Mouse (Mus musculus) heart, embryonic 15.5 days (tissue): ENCODE results near the gene Zfx. TPM values are rescaled to one million over a fixed set of nuclear protein-coding genes. Genes with fewer than 3 reads are reported as not detected.
A peak's percentile ranks its signal among the peaks of the same experiment; 100 is the strongest.

Experiments
- ATAC-seq: fragments of 200-750 bp; cut with Nextera tagmentation; replicated peaks from 2 replicates; pipeline ENCODE4 v1.8.0; 2017; ENCODE audit warnings: low read depth, moderate TSS enrichment; ENCODE audit not compliant: insufficient number of reproducible peaks, insufficient read depth, low FRiP score
- H3K27ac ChIP-seq: fragments of 300-500 bp; sonication (generic); 2 replicates; pipeline ENCODE4 v1.5.1; 2015; ENCODE audit warnings: mild to moderate bottlenecking, inconsistent platforms
- H3K27me3 ChIP-seq: fragments of 300-500 bp; sonication (generic); 2 replicates; pipeline ENCODE4 v1.6.1; 2015; ENCODE audit warnings: inconsistent platforms
- H3K36me3 ChIP-seq: fragments of 300-500 bp; sonication (generic); 2 replicates; pipeline ENCODE4 v1.6.1; 2015; ENCODE audit warnings: mild to moderate bottlenecking, inconsistent platforms
- H3K4me1 ChIP-seq: fragments of 300-500 bp; sonication (generic); replicated peaks from 2 replicates; pipeline ENCODE4 v1.6.1; 2015; ENCODE audit warnings: inconsistent platforms
- H3K4me2 ChIP-seq: fragments of 300-500 bp; sonication (generic); 2 replicates; pipeline ENCODE4 v1.6.1; 2015; ENCODE audit warnings: inconsistent platforms, mild to moderate bottlenecking, moderate library complexity
- H3K4me3 ChIP-seq: fragments of 300-500 bp; sonication (generic); 2 replicates; pipeline ENCODE4 v1.5.1; 2015; ENCODE audit warnings: mild to moderate bottlenecking, inconsistent platforms
- H3K9ac ChIP-seq: fragments of 300-500 bp; sonication (generic); 2 replicates; pipeline ENCODE4 v1.6.1; 2015; ENCODE audit warnings: mild to moderate bottlenecking, inconsistent platforms
- H3K9me3 ChIP-seq: fragments of 300-500 bp; sonication (generic); replicated peaks from 2 replicates; pipeline ENCODE4 v1.6.1; 2016; ENCODE audit warnings: inconsistent platforms
- WGBS: fragments of 180-500 bp; shearing (Covaris S2); methylation state at CpG from one replicate; pipeline ENCODE4 v1.1.7; 2015; ENCODE audit warnings: mixed read lengths; 5-methylcytosine and 5-hydroxymethylcytosine counted together
- polyA plus RNA-seq: library from polyadenylated mRNA; unstranded; fragments of >200 nt; fragmentation: Nextera tagmentation; extraction: Ambion mirVana; gene quantifications from 2 replicates; pipeline ENCODE4 v1.2.1, GENCODE M21; 2015

Zfx gene
- 19.9 and 20.2 TPM in 2 replicates for polyA plus RNA-seq

DNA sequence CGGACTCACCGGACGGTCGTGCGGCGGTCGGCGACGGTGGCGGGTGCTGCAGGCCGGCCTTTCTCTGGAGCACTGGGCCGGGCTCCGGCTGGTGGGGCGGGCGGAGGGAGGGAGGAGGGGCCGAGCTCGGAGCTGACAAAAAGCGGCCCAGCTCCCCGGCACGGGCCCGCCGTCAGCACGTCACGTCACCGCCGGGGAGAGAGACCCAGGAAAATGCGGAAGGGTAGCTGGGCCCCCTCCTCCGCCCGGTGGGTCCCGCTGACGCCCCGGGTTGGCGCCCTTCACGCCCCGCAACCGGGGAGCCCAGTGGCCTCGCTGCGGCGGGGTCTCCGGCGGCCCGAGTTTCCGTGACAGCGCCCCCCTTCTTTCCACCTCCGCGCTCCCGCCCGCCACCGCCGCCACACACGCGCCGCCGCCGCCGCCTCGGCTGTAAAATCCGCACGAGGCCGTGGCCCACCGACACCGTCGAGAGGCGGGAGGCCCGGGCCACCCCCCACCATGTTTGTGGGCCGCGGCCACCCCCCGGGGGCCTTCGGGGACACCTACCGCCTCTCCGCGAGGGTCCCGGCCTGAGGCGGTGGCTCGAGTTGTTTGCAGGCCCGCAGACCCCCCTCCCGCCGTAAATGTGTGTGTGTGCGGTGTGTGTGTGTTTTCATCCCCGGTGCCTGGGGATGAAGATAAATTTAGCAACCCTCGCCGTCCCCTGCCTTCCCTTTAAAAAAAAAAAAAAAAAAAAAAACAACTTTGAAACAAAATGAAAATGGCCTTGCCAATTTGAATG lies at the start of gene Zfx:
Gene Zfx, minus strand, starts transcription at position 644 of the 781 bp plus-strand sequence.
- ATAC-seq = peak; percentile 76
- no peaks in the 10 kb centered on the region for H3K36me3 ChIP-seq
- H3K4me3 ChIP-seq = peak within 1 kb of the TSS; percentile 65
- peaks cover 48% of the 10 kb centered on the region for H3K27me3 ChIP-seq
- peak within 1 kb of the TSS; percentile 97 for H3K27ac ChIP-seq
- peak within 1 kb of the TSS; percentile 64 for H3K4me2 ChIP-seq
- H3K9ac ChIP-seq = peak within 1 kb of the TSS; percentile 81
- H3K4me1 ChIP-seq = peaks cover 4% of the 10 kb centered on the region; the same call in 1 of the 2 replicates
- WGBS = 16% methylated on average over 63 of the region's 82 CpGs
- H3K9me3 ChIP-seq = no peaks in the 10 kb centered on the region

DNA sequence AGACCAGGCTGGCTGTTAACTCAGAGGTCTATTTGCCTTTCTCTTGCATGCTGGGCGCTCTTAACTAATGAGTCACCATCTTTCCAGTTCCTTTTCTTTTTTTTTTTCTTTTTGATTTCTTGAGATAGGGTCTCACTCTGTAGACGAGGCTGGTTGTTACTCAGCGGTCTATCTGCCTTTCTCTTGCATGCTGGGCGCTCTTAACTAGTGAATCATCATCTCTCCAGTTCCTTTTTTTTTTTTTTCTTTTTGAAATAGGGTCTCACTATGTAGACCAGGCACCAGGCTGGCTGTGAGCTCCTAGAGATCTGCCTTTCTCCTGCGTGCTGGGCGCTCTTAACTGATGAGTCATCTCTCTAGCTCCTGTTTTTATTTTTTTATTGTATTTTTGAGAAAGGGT lies 45.8 kb upstream of the Zfx start:
- Histone ChIP-seq H3K4me1 (no peaks in the 10 kb centered on the region), H3K27me3 (peaks cover 33% of the 10 kb centered on the region), H3K9me3 (no peaks in the 10 kb centered on the region), H3K4me3 (no peak overlapping the region), H3K4me2 (no peak overlapping the region), H3K9ac (no peak overlapping the region), H3K27ac (no peak overlapping the region), H3K36me3 (no peaks in the 10 kb centered on the region)
- 56% methylated on average over 6 of the region's 6 CpGs for WGBS
- no peak for ATAC-seq

DNA sequence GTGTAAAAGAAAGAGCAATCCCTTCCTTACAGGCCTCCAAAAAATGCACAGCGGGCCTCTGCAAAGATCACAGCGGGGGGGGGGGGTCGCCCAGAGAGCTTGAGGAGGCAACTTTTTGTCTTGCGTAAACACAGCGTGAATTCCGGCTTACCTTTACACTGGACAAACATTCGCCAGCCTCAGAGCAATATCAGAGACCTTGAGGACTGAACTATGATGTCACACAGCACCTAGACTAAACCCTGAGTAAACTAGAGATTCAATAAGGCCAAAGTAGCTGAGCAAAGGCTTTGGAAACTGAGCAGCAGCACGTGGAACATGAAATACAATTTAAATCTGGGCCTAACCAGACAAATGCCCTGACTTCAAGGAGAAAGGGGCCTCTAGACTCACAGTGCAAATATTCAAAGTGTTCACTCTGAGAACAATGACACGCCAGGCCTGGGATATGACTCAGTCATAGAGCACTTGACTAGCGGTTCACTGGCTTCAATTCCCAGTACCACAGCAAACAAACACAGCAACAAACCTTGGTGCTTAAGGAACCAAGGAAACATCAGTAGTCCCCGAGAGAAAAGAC lies 28.8 kb upstream of the Zfx start:
- ATAC-seq = no peak
- peaks cover 70% of the 10 kb centered on the region for H3K27me3 ChIP-seq
- WGBS = 41% methylated on average over 11 of the region's 11 CpGs

DNA sequence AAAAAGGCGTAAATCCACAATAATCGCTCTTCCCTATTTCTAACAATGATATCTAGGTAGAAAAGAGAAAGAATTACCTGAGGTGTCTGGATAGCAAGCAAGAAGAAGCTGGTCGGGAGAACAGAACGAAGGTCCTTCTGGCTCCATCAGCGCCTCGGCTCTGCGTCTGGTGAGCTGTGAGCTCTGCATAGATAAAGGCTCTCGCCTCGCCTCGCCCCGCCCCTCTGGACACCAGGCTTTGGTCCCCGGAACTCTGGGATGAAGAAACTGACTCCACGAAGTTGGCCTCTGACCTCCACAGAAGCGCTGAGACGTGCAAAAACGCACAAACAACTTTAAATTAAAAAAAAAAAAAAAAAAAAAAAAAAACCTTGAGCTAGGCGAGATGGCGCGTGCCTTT lies 27.0 kb upstream of the Zfx start:
- no peak overlapping the region for H3K27ac ChIP-seq
- H3K9me3 ChIP-seq = no peaks in the 10 kb centered on the region
- WGBS = 63% methylated on average over 19 of the region's 19 CpGs
- H3K27me3 ChIP-seq = peaks cover 73% of the 10 kb centered on the region
- H3K4me2 ChIP-seq = no peak overlapping the region
- no peak overlapping the region for H3K4me3 ChIP-seq
- no peaks in the 10 kb centered on the region for H3K36me3 ChIP-seq
- no peak for ATAC-seq
- no peak overlapping the region for H3K9ac ChIP-seq
- H3K4me1 ChIP-seq = no peaks in the 10 kb centered on the region

More for the DNA sequence above, 28.8 kb upstream of the Zfx start:
- H3K9ac ChIP-seq = no peak overlapping the region
- H3K4me2 ChIP-seq = no peak overlapping the region
- no peak overlapping the region for H3K4me3 ChIP-seq
- no peaks in the 10 kb centered on the region for H3K9me3 ChIP-seq
- H3K4me1 ChIP-seq = no peaks in the 10 kb centered on the region
- H3K27ac ChIP-seq = no peak overlapping the region
- no peaks in the 10 kb centered on the region for H3K36me3 ChIP-seq

DNA sequence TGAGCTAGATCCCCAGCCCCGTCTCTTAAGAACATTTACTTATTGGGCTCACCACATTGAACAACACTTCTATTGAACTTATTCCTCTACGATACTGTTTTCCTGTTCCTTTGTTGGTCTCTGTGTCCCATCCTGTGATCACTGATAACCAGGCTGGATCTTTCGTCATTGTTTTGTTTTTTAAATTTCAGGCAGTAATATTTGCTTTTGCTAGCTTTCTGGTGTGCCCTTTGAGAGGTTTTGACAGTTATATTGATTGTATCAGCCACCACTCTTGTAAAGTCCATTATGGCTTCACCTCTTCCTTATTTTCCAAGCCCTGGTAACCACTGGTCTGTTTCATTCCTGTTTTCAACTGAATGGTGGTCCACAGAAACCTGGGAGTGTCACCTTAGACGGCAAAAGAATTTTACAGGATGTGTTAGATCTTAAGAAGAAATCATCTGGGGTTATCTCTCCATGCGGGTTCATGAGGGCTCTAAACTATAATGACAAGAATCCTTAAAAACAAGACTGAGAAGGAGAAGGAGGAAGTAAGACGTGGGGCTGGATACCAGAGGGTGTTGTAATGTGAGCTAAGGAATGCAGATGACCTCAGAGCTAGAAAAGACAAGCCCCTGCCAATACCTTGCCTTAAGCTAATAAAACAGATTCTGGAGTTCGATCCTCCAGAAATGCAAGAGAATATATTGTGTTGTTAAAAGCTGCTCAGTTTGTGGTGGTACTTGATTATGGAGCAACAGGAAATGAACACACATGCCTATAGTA lies 18.7 kb upstream of the Zfx start:
- Histone ChIP-seq H3K4me2 (no peak overlapping the region), H3K9ac (no peak overlapping the region), H3K36me3 (no peaks in the 10 kb centered on the region), H3K4me1 (no peaks in the 10 kb centered on the region), H3K9me3 (no peaks in the 10 kb centered on the region), H3K4me3 (no peak overlapping the region), H3K27ac (no peak overlapping the region), H3K27me3 (peaks cover 70% of the 10 kb centered on the region)
- WGBS = 47% methylated on average over 7 of the region's 7 CpGs
- no peak for ATAC-seq

DNA sequence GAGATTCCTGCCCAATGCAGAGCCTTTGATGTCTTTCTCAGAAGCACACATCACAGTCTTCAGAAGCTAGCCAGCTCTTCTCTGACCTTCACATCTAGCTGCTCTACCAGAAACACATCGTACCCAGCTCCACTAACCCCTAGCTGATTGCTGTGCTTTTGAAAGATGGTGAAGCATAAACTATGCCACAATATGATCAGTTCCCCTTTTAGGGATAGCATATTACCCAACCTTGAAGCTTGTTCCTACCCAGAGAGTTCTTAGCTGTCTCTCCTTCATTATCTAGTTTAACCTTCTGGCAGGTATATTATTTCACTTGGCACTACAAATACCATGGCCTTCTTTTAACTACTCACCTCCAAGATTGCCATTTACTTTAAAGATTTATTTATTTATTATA lies 16.6 kb upstream of the Zfx start:
- Histone ChIP-seq H3K36me3 (no peaks in the 10 kb centered on the region), H3K27me3 (peaks cover 77% of the 10 kb centered on the region), H3K27ac (no peak overlapping the region), H3K4me3 (no peak overlapping the region), H3K4me1 (no peaks in the 10 kb centered on the region), H3K9ac (no peak overlapping the region), H3K9me3 (no peaks in the 10 kb centered on the region), H3K4me2 (no peak overlapping the region)
- ATAC-seq = no peak
- WGBS = 87% methylated on average over 1 of the region's 1 CpGs

DNA sequence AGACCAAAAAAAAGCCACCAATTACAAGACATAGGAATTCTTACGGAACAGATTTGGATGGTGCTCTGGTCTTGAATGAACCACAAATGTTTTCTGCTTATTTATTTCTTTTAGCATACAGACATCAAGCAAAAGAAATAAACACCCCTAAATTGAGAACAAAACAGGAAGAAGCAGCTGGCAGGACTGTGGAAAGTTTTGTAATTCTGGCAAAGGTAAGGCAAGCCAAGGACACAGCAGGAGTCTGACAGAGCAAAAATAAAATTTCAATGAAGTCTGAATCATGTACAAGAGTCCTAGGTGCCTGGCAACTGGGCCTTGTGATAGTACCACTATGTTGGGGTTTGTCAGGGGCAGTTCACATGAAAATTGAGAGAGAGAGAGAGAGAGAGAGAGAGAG lies 14.8 kb upstream of the Zfx start:
- Histone ChIP-seq H3K27me3 (peaks cover 79% of the 10 kb centered on the region), H3K36me3 (no peaks in the 10 kb centered on the region), H3K4me1 (no peaks in the 10 kb centered on the region), H3K4me2 (no peak overlapping the region), H3K9me3 (no peaks in the 10 kb centered on the region), H3K4me3 (no peak overlapping the region), H3K9ac (no peak overlapping the region), H3K27ac (no peak overlapping the region)
- WGBS = 76% methylated on average over 1 of the region's 1 CpGs
- no peak for ATAC-seq

DNA sequence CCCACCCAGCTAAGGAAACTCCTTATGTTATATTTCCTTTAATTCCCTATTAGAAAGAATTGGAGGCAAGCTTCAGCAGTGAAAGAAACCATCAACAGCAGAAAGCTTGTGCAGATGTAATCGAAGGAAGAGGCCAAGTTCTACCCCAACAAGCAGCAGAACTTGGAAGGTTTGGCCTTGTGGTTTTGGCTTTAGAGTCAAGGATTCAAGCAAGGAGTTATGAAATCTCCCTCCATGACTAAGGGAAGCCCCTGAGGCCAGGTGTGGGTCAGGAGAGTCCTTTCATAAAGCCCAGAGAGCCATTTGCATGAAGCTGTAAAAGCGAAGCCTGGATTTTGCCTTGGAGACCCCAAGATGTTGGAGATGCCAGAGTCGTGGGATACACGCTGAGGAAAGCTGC lies 11.6 kb upstream of the Zfx start:
- WGBS = 70% methylated on average over 4 of the region's 4 CpGs
- Histone ChIP-seq H3K27ac (no peak overlapping the region), H3K9ac (no peak overlapping the region), H3K4me3 (no peak overlapping the region), H3K4me1 (no peaks in the 10 kb centered on the region), H3K4me2 (no peak overlapping the region), H3K36me3 (no peaks in the 10 kb centered on the region), H3K27me3 (peaks cover 82% of the 10 kb centered on the region), H3K9me3 (no peaks in the 10 kb centered on the region)
- no peak for ATAC-seq

DNA sequence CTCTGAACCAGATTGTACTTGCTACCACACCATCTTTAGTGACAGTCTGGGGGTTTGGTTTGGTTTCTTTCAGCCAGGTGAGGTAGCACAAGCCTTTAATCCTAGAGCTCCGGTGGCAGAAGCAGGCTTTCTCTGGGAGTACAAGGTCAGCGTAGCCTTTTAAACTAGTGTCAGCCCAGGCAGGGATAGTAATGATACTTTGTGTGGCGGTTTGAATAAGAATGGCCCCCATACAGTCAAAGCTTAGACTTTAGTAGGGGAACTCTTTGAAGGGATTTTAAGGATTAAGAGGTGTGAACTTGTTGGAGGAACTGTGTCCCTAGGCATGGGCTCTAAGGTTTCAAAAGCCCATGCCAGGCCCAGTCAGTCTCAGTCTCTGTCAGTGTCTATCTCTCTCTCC lies 10.0 kb upstream of the Zfx start:
- H3K36me3 ChIP-seq = no peaks in the 10 kb centered on the region
- 44% methylated on average over 3 of the region's 3 CpGs for WGBS
- no peaks in the 10 kb centered on the region for H3K9me3 ChIP-seq
- H3K4me1 ChIP-seq = no peaks in the 10 kb centered on the region
- H3K9ac ChIP-seq = no peak overlapping the region
- H3K27ac ChIP-seq = no peak overlapping the region
- H3K27me3 ChIP-seq = peaks cover 79% of the 10 kb centered on the region
- H3K4me3 ChIP-seq = no peak overlapping the region
- no peak overlapping the region for H3K4me2 ChIP-seq
- ATAC-seq = no peak

DNA sequence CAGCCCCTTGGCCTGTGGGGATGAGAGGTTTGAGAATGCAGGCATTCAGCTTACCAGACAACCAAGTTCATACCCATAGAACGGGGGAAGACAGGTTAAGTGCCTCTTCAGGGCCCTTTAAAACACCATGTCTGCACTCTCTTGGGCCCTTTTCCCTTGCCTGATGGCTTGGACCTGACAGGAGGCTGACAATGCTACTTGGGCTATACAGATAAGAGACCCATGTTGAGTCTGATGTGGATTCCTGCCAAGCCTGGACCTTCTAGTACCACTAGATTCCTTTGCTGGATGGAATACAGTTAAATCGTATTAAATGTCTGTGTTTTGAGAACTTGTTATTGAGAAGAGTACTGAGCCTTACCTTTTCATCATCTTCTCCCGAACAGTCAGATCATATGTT lies 8.7 kb upstream of the Zfx start:
- Histone ChIP-seq H3K4me1 (no peaks in the 10 kb centered on the region), H3K4me3 (no peak overlapping the region), H3K4me2 (no peak overlapping the region), H3K27ac (no peak overlapping the region), H3K36me3 (no peaks in the 10 kb centered on the region), H3K9me3 (no peaks in the 10 kb centered on the region), H3K27me3 (peaks cover 82% of the 10 kb centered on the region), H3K9ac (no peak overlapping the region)
- 0 out of 2 replicates have a peak, but pooled peaks have one; percentile 47 for ATAC-seq
- 39% methylated on average over 3 of the region's 3 CpGs for WGBS

DNA sequence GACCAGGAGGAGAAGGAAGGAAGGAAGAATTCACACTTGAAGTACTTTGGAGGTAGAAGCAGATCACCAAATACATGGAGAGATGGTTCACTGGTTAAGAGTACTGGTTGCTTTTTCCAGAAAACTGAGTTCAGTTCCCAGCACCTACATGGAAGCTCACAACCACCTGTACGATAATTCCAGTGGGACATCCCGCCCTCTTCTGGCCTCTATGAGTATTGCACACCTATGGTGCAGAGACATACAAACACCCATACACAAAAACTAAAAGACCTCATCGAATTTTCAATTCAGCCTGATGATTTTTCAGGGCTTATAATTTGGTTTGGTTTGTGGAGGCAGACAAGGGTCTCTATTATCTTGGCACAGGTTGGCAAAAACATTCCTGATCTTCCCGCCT lies 6.2 kb upstream of the Zfx start:
- Histone ChIP-seq H3K36me3 (no peaks in the 10 kb centered on the region), H3K27me3 (peaks cover 84% of the 10 kb centered on the region), H3K4me1 (no peaks in the 10 kb centered on the region), H3K9ac (no peak overlapping the region), H3K4me2 (no peak overlapping the region), H3K4me3 (no peak overlapping the region), H3K27ac (no peak overlapping the region), H3K9me3 (no peaks in the 10 kb centered on the region)
- 77% methylated on average over 4 of the region's 4 CpGs for WGBS
- ATAC-seq = no peak
